Mouse (Mus musculus) lung, postnatal 0 days (tissue): ENCODE results near the gene Nmral1.

Experiments
- CTCF ChIP-seq: IDR thresholded peaks from 2 replicates; pipeline ENCODE4 v1.5.1; 2016; ENCODE audit warnings: antibody characterized with exemption, mild to moderate bottlenecking
- EP300 ChIP-seq: IDR thresholded peaks from 2 replicates; pipeline ENCODE4 v1.6.1; 2016; ENCODE audit warnings: antibody characterized with exemption, mild to moderate bottlenecking, control low read depth

GRCm38 (mm10) chr16:4763276-4763675, 44.1 kb upstream of the Nmral1 start:
- TF ChIP-seq CTCF (peak; percentile 83), EP300 (no peak)
